Mouse (Mus musculus) T-cell, adult 2 months (primary cell): ENCODE measurements around the gene Csad.

ENCODE experiments used
- DNase-seq: peaks from one replicate; pipeline ENCODE4 v3.0.0; 2022; ENCODE audit warnings: low spot score

The Csad gene

GRCm38 (mm10) chr15:102202971-102203834 lies 1.3 kb downstream of the Csad start, which contains the start of gene Zfp740:
Gene Zfp740, plus strand, starts transcription at chr15:102203249.
- DNase-seq = peak; percentile 93

GRCm38 (mm10) chr15:102198841-102199240 lies 5.7 kb downstream of the Csad start:
- no peak for DNase-seq

- DNase-seq = no peak
Observed at GRCm38 (mm10) chr15:102195373-102195772, 9.2 kb downstream of the Csad start.

- DNase-seq = no peak
Observed at GRCm38 (mm10) chr15:102194439-102194838, 10.1 kb downstream of the Csad start.

- no peak for DNase-seq
Observed at GRCm38 (mm10) chr15:102193652-102194051, 10.9 kb downstream of the Csad start.

GRCm38 (mm10) chr15:102192820-102193386 lies 11.6 kb downstream of the Csad start:
- DNase-seq = no peak

GRCm38 (mm10) chr15:102192271-102192812 lies 12.2 kb downstream of the Csad start:
- no peak for DNase-seq

- no peak for DNase-seq
Observed at GRCm38 (mm10) chr15:102191699-102192098, 12.8 kb downstream of the Csad start.

- DNase-seq = no peak
Observed at GRCm38 (mm10) chr15:102188883-102189282, 15.6 kb downstream of the Csad start.

- no peak for DNase-seq
Observed at GRCm38 (mm10) chr15:102188096-102188495, 16.4 kb downstream of the Csad start.

GRCm38 (mm10) chr15:102186239-102186638 lies 18.3 kb downstream of the Csad start:
- no peak for DNase-seq

GRCm38 (mm10) chr15:102183076-102183475 lies 21.4 kb downstream of the Csad start:
- no peak for DNase-seq

- DNase-seq = no peak
Observed at GRCm38 (mm10) chr15:102179924-102180323, 24.6 kb downstream of the Csad start.

GRCm38 (mm10) chr15:102179106-102179505 lies 25.4 kb downstream of the Csad start:
- DNase-seq = no peak

- DNase-seq = peak; percentile 75
Observed at GRCm38 (mm10) chr15:102178279-102178678, 26.2 kb downstream of the Csad start.

GRCm38 (mm10) chr15:102177417-102177816 lies 27.1 kb downstream of the Csad start:
- DNase-seq = no peak

- DNase-seq = no peak
Observed at GRCm38 (mm10) chr15:102176571-102177316, 27.8 kb downstream of the Csad start.

- DNase-seq = no peak
Observed at GRCm38 (mm10) chr15:102175736-102176319, 28.7 kb downstream of the Csad start.

- no peak for DNase-seq
Observed at GRCm38 (mm10) chr15:102173581-102173980, 30.9 kb downstream of the Csad start.

GRCm38 (mm10) chr15:102169064-102169463 lies 35.5 kb downstream of the Csad start:
- no peak for DNase-seq

- no peak for DNase-seq
Observed at GRCm38 (mm10) chr15:102167620-102168021, 36.9 kb downstream of the Csad start.
